Mouse (Mus musculus) megakaryocyte-erythroid progenitor cell, adult 5-6 weeks (primary cell): ENCODE measurements around the gene Tcp11l2. TPM values are rescaled to one million over a fixed set of nuclear protein-coding genes. Genes with fewer than 3 reads are reported as not detected.

ENCODE experiments used
- ATAC-seq: replicated peaks from 2 replicates; pipeline ENCODE4 v1.8.0; 2016; ENCODE audit warnings: mild to moderate bottlenecking, inconsistent platforms; ENCODE audit not compliant: severe bottlenecking, poor library complexity, low FRiP score, low TSS enrichment
- total RNA-seq, 2 experiments: library from RNA; stranded (forward) in 1 of 2; stranded (reverse) in 1 of 2; fragments of 200-1000, 215-1000 nt in 1 of 2; fragments of >200 nt in 1 of 2; fragmentation: Nextera tagmentation in 1 of 2; gene quantifications; 2 replicates each; pipeline ENCODE4 v1.2.3; 2014 to 2017

Tcp11l2 gene
- total RNA-seq, 2 experiments from 2014 or later: 7.1 to 13.7 TPM

DNA sequence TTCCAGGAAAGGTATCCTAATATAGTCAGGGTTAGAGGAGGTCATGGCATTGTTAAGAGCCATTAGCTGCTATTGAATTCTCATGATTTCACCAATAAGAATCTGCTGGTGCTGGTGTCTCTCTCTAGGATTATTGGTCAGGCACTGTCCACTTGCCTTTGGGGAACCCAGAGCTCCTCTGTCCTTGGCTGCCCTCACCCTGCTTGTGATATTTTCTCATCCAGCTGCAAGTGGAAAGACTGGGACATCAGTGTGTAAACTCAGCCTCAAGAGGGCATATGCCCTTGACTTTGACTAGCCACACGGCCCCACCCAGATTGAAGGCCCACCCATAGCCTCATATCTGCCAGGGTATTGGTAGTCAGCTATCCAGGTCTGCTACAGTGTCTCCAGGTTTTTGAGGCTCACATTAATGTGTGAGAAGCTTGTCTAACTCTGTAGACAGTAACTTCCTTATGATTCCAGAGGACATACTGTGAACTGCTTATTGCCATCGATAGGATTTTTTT is 15.3 kb downstream of the Tcp11l2 start:
- peak; percentile 72 for ATAC-seq

DNA sequence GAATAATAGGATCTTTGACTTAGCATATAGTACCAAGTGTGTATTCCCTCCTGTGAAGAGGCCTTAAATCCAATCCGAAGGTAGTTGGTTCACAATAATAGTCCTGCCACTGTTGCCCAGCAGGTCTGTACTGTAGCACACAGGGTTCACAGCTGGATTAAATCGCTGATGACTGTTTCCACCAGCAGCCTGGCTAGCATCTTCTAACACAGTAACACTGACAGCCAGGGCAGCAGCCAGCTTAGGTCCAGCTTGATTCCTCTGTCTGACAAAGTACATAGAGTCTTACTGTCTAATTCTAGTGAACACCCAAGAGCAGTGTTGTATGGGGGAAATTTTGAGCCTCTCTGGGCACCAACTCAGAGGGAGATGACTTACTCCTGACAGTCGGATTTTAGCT is 16.3 kb downstream of the Tcp11l2 start:
- ATAC-seq: no peak

DNA sequence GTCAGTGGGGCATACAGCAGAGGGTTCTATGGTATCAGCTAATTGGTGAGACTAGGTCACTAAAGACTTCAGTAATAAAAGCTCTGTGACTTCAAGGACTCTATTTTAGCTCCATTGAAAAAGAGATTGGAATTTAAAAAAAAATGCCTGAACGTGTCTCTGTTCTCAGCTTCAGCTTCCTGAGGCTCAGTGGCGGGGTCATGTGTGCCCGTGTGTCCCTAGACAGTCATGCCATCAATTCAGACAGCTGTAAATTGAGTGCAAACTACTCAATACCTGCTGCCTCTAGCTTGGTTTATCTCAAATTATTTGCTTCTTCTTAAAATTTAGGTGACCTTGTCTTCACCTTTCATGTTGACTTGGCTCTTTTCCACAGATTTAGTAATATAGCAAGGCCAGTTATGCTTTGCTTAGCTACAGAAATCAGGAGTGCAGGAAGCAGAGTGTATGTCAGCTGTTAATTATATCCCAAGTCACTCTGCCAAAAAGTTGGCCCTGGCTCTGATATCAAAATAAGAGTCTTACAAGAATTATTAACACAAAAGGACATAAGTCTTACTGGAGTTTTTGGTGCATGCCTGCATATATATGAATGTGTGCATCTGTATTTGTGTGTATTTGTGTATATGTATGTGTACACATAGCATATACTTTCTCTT is 20.8 kb downstream of the Tcp11l2 start:
- ATAC-seq: no peak

DNA sequence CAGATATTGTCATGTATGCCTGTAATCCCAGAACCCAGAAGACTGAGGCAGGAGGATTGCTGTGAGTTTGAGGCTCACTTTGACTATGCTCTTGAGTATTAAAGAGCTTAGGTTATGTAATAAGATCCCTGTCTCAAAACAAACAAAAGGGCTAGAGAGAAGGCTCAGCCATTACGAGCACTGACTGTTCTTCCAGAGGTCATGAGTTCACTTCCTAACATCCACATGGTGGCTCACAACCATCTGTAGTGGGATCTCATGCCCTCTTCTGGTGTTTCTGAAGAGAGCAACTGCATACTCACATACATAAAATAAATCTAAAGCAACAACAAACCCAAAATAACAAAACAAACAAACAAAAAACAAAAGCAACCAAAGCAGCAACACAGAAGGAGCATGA is 21.7 kb downstream of the Tcp11l2 start:
- ATAC-seq: no peak

DNA sequence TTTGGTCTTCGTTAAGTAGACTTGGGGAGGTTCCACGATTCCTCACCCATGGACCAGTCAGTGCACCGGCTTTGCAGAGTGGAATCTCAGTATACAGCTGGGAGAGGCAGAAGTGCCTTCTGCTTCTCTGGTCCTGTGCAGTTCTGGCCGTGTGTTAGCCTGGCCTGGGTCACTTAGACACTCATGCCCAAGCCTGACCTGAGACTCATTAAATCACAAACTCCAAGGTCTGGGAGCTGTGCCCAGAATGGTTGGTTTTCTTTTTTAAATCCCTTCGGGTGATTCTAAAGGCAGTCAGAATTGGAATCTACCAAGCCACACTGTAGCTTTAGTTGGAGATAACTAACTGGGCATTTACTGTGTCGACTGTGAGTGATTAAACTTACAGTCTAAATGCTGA is 23.7 kb downstream of the Tcp11l2 start:
- ATAC-seq: no peak

DNA sequence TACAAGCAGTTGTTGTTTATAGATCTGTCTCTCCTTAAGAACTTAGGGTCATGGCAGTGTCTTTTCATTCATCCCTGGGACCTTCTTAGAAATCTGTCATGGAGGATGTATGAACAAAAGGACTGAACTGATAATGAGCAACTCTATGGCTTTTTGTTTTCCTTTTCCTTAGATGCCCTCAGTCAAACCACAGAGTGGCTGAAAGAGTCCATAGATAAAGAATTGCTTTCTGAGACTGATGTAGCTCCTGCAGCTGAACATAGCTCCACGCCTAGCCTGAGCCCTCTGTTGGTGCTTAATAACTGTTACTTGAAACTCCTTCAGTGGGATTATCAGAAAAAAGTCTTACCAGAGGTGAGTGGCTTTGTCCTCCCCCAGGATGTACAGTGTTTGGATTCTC is 27.9 kb downstream of the Tcp11l2 start:
- ATAC-seq: peak; percentile 69

DNA sequence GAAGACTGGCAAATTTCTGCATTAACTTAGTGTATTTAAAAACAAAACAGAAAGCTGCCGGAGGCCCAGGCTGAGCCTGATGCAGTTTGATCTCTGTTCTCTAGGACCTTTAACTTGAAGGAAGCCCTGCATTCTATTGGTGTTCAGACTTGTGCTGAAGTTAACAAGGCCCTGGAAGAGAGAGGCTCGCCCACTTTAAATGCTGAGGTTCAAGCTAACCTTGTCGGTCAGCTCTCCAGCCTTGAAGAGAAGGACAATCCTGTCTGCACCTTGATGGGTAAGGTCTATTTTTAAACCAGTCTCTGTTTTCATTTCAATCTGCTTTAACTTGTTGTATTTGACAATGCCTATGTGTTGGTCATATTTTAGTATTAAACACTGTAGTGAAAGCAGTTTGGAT is 31.9 kb downstream of the Tcp11l2 start:
- ATAC-seq: no peak

DNA sequence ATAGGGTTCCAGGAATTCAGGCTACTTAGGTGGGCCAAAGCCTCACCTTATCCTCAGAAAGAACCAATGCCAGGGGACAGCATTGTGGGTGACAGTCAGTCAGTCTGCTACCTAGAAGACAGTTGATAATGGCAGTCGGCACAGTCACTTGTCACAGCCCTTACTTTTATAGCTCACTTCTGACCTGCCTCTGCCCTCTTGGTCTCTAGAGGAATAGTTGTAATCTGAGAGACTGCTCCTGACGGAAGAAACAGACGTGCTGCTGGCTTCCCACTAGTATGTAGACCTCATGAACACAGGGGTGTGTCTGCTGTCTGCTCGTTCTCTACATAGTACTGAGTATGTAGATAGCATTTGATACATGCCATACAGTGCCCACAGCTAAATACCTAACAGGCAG is 33.9 kb downstream of the Tcp11l2 start:
- no peak for ATAC-seq

DNA sequence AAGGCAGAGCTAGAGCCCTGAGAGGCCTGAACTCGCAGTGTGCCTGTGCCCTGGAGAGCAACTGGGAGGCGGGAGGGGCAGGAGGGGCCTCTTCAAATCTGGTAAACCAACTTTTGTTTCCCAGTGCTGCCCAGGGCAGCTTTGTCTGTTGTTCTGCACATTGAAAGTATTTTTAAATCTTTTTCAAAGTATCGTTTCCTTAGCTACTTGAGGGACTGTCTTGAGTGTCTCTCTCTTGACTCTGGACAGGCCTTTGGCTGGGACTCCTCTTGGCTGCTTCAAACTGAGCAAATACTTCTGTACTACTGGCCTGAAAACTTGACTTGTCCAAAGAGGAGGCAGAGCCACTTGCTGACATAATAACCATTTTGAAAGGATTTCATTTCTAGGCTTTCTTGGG is 34.4 kb downstream of the Tcp11l2 start:
- ATAC-seq: no peak

DNA sequence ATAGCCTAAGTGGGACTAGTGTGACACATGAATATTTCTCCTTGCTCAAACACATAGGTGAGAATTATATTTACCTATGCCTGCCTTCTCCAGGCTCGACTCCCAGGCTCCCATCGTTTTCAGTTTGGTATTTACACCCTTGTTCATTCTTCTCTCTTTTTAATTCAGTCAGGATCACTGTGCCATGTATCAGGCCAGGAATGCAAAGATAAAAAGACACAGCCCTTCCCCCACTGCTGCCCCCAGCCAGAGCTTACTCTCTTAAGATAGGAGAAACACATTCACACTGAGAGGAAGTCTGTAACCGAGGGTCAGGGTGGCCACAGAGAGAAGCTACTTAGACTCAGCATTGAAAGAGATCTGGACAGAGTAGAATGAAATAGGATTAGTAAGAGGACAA is 35.2 kb downstream of the Tcp11l2 start:
- ATAC-seq: no peak; the same call in 1 of the 2 replicates

DNA sequence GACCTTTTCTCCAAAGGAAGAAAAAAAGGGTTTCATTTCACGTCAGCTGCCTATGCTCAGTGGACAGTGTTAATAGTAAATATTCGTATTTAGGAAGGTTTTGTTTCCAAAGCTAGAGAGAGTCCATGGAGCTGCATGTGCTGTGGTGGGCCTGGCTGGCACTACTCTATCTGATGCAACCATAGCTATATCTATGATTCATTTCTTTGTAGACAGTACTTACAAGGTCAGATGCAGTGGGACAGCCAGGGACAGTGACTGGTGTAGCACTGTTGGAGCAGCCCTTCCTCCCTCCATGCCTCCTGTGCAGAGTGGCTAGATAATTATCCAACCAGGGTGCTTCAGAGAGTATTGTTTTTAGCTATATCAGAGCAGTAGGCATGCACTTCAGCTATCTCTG is 35.9 kb downstream of the Tcp11l2 start:
- ATAC-seq: peak; percentile 38; the same call in 1 of the 2 replicates

DNA sequence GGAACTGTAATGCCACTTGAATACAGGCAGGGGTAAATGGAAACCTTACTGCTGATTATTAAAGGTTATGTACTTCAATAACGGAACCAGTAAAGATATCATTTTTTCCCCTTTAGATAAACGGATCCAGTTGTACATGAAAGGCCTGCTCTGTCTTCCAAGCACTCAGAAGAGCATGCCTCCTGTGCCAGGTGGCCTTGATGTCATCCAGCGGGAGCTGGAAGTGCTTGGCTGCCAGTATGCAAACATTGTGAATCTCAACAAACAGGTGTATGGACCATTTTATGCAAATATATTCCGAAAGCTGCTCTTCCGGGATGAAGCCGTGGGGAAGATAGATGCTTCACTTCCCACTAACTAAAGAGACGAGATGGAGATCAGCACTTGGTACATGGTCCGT is 36.9 kb downstream of the Tcp11l2 start:
- no peak for ATAC-seq

DNA sequence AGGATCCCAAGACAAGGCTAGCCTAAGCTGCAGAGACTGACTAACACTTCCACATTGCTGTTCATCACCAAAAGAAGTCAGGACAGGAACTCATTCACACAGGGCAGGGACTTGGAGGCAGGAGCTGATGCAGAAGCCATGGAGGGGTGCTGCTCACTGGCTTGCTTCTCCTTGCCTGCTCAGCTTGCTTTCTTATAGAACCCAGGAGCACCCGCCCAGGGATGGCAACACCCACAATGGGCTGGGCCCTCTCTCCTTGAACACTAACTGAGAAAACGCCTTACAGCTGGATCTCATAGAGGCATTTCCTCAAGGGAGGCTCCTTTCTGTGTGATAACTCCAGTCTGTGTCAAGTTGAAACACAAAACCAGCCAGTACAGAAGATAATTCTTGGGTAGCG is 38.6 kb downstream of the Tcp11l2 start:
- ATAC-seq: no peak

DNA sequence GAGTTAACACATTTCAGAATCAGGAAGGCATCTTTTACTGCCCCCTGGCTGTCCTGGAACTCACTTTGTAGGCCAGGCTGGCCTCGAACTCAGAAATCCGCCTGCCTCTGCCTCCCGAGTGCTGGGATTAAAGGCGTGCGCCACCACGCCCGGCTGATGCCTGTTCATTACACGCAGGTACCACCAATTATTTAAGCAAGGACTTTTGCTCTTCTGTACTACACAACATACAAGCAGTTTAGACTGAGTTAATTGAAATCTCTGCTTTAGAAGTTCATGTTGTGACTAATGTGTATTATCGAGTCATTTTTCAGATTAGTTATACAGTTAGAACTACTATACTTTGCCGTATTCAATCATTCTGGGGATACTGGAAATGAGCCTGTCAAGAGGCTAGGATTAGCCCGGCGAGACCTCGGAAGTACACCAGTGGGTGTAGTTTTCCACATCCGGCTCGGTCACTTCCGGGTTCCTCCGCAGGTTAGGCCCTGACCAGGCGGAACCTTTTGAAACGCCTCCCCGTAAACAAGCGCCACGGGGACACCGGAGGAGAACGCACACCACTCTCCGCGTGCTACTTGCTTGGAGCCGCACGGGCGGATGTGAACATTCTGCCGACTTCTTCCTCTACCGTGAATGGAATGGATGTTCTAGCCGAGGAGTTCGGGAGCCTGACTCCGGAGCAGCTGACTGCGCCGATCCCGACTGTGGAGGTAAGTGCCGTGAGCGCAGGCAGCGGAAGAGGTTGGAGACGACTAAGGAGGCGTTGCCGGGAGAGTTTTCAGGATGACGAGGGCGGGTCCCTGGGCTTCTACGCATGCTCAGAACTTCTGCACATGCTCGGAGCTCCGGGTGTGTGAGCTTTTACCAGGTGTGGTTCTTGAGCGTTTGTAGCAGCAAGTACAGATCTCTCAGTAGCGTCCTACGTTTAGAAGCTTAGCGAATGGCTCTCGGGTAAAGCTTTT is 45.7 kb downstream of the Tcp11l2 start, which contains the start of gene Polr3b:
TSS of gene Polr3b (plus strand) at position 467 of the 965 bp plus-strand sequence.
- ATAC-seq: peak; percentile 98

DNA sequence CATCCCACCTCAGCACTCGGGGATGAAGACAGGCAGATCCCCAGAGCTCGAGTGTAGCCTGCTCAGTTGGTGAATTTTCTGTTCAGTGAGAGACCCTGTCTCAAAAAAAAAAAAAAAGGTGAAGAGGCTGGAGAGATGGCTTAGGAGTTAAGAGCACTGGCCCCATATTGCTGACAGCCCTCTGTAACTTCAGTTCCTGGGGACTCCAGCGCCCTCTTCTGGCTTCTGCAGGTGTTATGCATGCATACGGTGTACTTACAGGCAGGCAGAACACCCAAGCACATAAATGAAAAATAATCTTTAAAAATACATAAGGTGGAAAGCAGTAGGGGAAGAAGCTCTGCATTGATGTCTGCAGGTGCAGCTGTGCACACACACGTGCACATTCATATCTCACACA is 54.8 kb downstream of the Tcp11l2 start:
- peak; percentile 90 for ATAC-seq

DNA sequence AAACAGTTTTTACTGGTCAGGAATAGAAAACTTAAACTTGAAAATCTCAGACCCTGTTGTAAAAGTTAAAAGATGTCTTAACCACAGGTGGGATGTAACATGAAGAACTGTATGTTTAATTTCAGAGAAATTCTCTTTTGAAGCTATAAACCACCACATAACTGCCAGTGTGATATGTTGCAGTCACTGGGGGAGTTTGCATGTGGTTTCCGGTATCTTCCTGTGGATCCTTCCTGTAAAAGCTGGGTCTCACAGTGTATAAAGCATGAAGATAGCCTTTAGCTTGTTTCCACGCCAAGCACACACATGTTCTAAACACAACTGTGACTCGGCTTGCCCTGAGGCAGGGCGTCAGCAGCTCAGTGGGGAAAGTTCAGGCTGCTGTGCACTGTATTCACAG is 55.6 kb downstream of the Tcp11l2 start:
- no peak for ATAC-seq

DNA sequence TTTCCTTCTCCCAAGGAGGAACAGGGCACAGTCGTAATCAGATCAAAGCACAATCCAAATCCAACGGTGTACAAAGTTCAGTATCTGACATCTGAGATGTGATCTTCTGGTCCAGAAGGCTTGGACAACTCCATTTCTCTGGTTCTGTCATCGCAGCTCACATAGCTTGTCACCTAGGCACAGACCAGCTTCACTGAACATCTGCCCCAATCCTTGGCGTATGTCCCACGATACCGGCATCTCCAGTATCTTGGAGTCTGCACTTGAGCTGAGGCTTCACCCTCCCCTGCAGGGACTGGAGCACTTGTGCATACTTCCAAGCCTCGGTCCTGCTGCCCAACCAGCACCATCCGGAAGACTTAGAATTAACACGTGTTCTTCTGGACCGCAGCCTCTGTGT is 60.2 kb downstream of the Tcp11l2 start:
- ATAC-seq: no peak

DNA sequence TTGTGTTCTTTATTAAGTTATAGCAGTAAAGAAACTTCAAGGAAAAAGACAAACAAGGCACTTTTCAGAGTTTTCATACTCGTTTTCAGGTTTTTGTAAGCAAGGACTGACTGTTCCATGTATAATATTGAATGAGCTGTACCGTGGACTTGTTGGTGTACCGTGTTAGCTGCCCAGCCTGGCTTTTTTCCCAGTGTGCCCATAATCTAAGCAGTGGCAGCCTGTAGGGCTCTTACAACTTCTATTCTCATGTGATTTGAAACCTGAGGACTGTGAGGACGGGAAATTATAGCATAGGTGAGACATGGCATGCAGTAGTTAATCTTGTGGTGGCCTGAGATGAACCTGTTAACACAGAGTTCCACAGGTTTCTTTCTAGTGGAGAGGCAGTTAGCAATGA is 62.0 kb downstream of the Tcp11l2 start:
- no peak for ATAC-seq

DNA sequence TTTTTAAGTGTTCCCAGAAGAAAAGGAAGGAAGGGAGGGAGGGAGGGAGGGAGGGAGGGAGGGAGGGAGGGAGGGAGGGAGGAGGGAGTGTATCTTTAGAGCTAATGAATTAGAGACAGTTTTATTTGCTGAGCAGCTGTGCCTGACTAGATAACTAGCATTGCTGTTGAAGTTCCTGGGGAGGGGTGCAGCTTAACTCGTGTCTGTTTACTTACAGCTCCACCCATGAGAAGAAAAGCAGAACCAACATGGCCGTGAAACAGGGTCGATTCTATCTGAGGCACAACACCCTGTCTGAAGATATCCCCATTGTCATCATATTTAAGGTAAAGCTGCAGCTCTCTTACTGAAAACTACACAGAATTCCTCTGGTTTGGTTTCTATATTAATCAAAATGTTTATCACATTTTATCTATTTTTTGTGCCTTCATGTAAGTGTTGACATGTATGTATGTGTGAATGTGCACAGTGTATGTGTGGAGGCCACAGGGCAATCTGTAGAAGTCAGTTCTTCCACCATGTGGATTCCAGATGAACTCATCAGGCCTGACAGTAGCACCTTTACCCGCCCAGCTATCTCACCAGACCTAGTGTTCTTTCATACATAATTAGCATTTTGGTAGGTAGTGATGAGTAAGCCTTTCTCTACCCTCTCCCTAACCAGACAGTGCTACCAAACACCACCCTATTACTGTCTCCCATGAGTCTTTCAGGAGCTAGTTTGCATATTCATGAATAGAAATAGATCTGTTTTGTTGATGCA is 63.3 kb downstream of the Tcp11l2 start:
- peak; percentile 90 for ATAC-seq

DNA sequence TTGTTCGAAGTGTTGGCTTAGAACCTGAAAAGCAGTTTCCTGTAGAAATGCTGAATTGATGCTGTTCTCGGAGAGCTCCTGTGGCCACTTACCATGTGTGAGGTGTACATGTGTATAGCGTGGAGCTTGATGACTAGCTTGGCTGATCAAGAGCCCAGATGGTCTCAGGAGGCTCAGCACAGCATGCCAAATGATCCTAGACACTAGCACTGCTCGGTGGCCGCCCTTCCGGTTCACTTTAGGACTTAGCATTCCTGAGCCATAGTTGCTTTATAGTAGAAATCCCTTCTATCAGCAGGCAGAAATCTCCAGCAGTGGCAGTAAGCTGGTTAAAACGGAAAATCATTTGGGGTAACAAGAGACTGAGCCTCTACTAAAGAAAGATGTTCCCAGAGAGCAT is 64.4 kb downstream of the Tcp11l2 start:
- no peak for ATAC-seq
